Mouse (Mus musculus): ENCODE measurements around the gene Cds2. TPM values are rescaled to one million over a fixed set of nuclear protein-coding genes. Genes with fewer than 3 reads are reported as not detected.
A peak's percentile ranks its signal among the peaks of the same experiment; 100 is the strongest.

Cds2 gene
- total RNA-seq, 1 experiment = 73.9 TPM

- no peak overlapping the region for H3K27ac ChIP-seq (ENCODE audit: insufficient read depth, low read depth, low read length, poor library complexity, severe bottlenecking)
- in situ Hi-C loops (cut with MboI; ENCODE audit: low sequenced_read_pairs in 2 of 2, unreplicated experiment in 2 of 2) = no loop called here
- no peak overlapping the region for H3K4me3 ChIP-seq (ENCODE audit: insufficient read depth in 1 of 2, low read depth in 1 of 2, low read length in 2 of 2, poor library complexity in 1 of 2, severe bottlenecking in 1 of 2)
- peaks cover 6 to 20% of the 10 kb centered on the region in 2 experiments for H3K4me1 ChIP-seq (ENCODE audit: control insufficient read depth in 2 of 2, insufficient read depth in 2 of 2, low read length in 2 of 2, poor library complexity in 1 of 2)
- TF ChIP-seq MAFK (IDR thresholded peaks at IDR 0.05; ENCODE audit: insufficient read depth, low read depth, low read length) = no peak
- no peak for TF ChIP-seq CHD2 (IDR thresholded peaks at IDR 0.05; ENCODE audit: low read depth, low read length)
- TF ChIP-seq HCFC1 (IDR thresholded peaks at IDR 0.05; ENCODE audit: borderline replicate concordance, insufficient read depth, low read length) = no peak
- TF ChIP-seq ZC3H11A (IDR thresholded peaks at IDR 0.05; ENCODE audit: borderline replicate concordance, low read depth, low read length) = no peak
- no peak for TF ChIP-seq ZNF384 (IDR thresholded peaks at IDR 0.05; ENCODE audit: low read depth, low read length)
- H3K9me3 ChIP-seq (ENCODE audit: control insufficient read depth, insufficient read depth, low read depth, low read length) = no peaks in the 10 kb centered on the region
- H3K36me3 ChIP-seq (ENCODE audit: control insufficient read depth, insufficient read depth, low read length, poor library complexity, severe bottlenecking) = peaks cover 2% of the 10 kb centered on the region; the same call in 1 of the 2 replicates
- DNase-seq (ENCODE audit: low read depth, low spot score) = no peak
- H3K9ac ChIP-seq (ENCODE audit: insufficient read depth, low read depth, low read length, poor library complexity, severe bottlenecking) = no peak overlapping the region
Observed at GRCm38 (mm10) chr2:132279978-132280377, 17.0 kb downstream of the Cds2 start.

GRCm38 (mm10) chr2:132280518-132281120 lies 17.7 kb downstream of the Cds2 start:
- Histone ChIP-seq H3K9me3 (ENCODE audit: control insufficient read depth, insufficient read depth, low read depth, low read length) (no peaks in the 10 kb centered on the region), H3K9ac (ENCODE audit: insufficient read depth, low read depth, low read length, poor library complexity, severe bottlenecking) (no peak overlapping the region), H3K4me3 (ENCODE audit: insufficient read depth in 1 of 2, low read depth in 1 of 2, low read length in 2 of 2, poor library complexity in 1 of 2, severe bottlenecking in 1 of 2) (no peak overlapping the region), H3K36me3 (ENCODE audit: control insufficient read depth, insufficient read depth, low read length, poor library complexity, severe bottlenecking) (peaks cover 2% of the 10 kb centered on the region; the same call in 1 of the 2 replicates), H3K4me1 (ENCODE audit: control insufficient read depth in 2 of 2, insufficient read depth in 2 of 2, low read length in 2 of 2, poor library complexity in 1 of 2) (peaks cover 8 to 23% of the 10 kb centered on the region in 2 experiments), H3K27ac (ENCODE audit: insufficient read depth, low read depth, low read length, poor library complexity, severe bottlenecking) (no peak overlapping the region)
- in situ Hi-C loops (cut with MboI; ENCODE audit: low sequenced_read_pairs in 2 of 2, unreplicated experiment in 2 of 2) = no loop called here
- no peak for TF ChIP-seq CHD2 (IDR thresholded peaks at IDR 0.05; ENCODE audit: low read depth, low read length)
- no peak for TF ChIP-seq ZNF384 (IDR thresholded peaks at IDR 0.05; ENCODE audit: low read depth, low read length)
- TF ChIP-seq ZC3H11A (IDR thresholded peaks at IDR 0.05; ENCODE audit: borderline replicate concordance, low read depth, low read length) = no peak
- no peak for TF ChIP-seq MAFK (IDR thresholded peaks at IDR 0.05; ENCODE audit: insufficient read depth, low read depth, low read length)
- no peak for TF ChIP-seq HCFC1 (IDR thresholded peaks at IDR 0.05; ENCODE audit: borderline replicate concordance, insufficient read depth, low read length)
- DNase-seq (ENCODE audit: low read depth, low spot score) = no peak

GRCm38 (mm10) chr2:132281560-132282452 lies 18.9 kb downstream of the Cds2 start:
- no peaks in the 10 kb centered on the region for H3K9me3 ChIP-seq (ENCODE audit: control insufficient read depth, insufficient read depth, low read depth, low read length)
- peaks cover 9 to 23% of the 10 kb centered on the region in 2 experiments for H3K4me1 ChIP-seq (ENCODE audit: control insufficient read depth in 2 of 2, insufficient read depth in 2 of 2, low read length in 2 of 2, poor library complexity in 1 of 2)
- no peak overlapping the region; the same call in 1 of the 2 replicates for H3K9ac ChIP-seq (ENCODE audit: insufficient read depth, low read depth, low read length, poor library complexity, severe bottlenecking)
- no peak for TF ChIP-seq CHD2 (IDR thresholded peaks at IDR 0.05; ENCODE audit: low read depth, low read length)
- TF ChIP-seq ZNF384 (IDR thresholded peaks at IDR 0.05; ENCODE audit: low read depth, low read length) = no peak
- TF ChIP-seq MAFK (IDR thresholded peaks at IDR 0.05; ENCODE audit: insufficient read depth, low read depth, low read length) = no peak
- no peak for TF ChIP-seq ZC3H11A (IDR thresholded peaks at IDR 0.05; ENCODE audit: borderline replicate concordance, low read depth, low read length)
- TF ChIP-seq HCFC1 (IDR thresholded peaks at IDR 0.05; ENCODE audit: borderline replicate concordance, insufficient read depth, low read length) = no peak
- no peak overlapping the region for H3K4me3 ChIP-seq (ENCODE audit: insufficient read depth in 1 of 2, low read depth in 1 of 2, low read length in 2 of 2, poor library complexity in 1 of 2, severe bottlenecking in 1 of 2)
- in situ Hi-C loops (cut with MboI; ENCODE audit: low sequenced_read_pairs in 2 of 2, unreplicated experiment in 2 of 2) = no loop called here
- peaks cover 2% of the 10 kb centered on the region; the same call in 1 of the 2 replicates for H3K36me3 ChIP-seq (ENCODE audit: control insufficient read depth, insufficient read depth, low read length, poor library complexity, severe bottlenecking)
- peak overlapping the region; percentile 59 for H3K27ac ChIP-seq (ENCODE audit: insufficient read depth, low read depth, low read length, poor library complexity, severe bottlenecking)
- DNase-seq (ENCODE audit: low read depth, low spot score) = no peak

- H3K9me3 ChIP-seq (ENCODE audit: control insufficient read depth, insufficient read depth, low read depth, low read length) = no peaks in the 10 kb centered on the region
- peaks cover 2% of the 10 kb centered on the region; the same call in 1 of the 2 replicates for H3K36me3 ChIP-seq (ENCODE audit: control insufficient read depth, insufficient read depth, low read length, poor library complexity, severe bottlenecking)
- H3K4me3 ChIP-seq (ENCODE audit: insufficient read depth in 1 of 2, low read depth in 1 of 2, low read length in 2 of 2, poor library complexity in 1 of 2, severe bottlenecking in 1 of 2) = peak overlapping the region in 1 of 2 experiments; percentile 29; a peak in 1 of 4 replicates
- peaks cover 9 to 23% of the 10 kb centered on the region in 2 experiments for H3K4me1 ChIP-seq (ENCODE audit: control insufficient read depth in 2 of 2, insufficient read depth in 2 of 2, low read length in 2 of 2, poor library complexity in 1 of 2)
- H3K9ac ChIP-seq (ENCODE audit: insufficient read depth, low read depth, low read length, poor library complexity, severe bottlenecking) = peak overlapping the region; percentile 39; the same call in 1 of the 2 replicates
- in situ Hi-C loops (cut with MboI; ENCODE audit: low sequenced_read_pairs in 2 of 2, unreplicated experiment in 2 of 2) = no loop called here
- H3K27ac ChIP-seq (ENCODE audit: insufficient read depth, low read depth, low read length, poor library complexity, severe bottlenecking) = peak overlapping the region; percentile 64
- DNase-seq (ENCODE audit: low read depth, low spot score) = no peak
- TF ChIP-seq ZNF384 (IDR thresholded peaks at IDR 0.05; ENCODE audit: low read depth, low read length) (no peak), ZC3H11A (IDR thresholded peaks at IDR 0.05; ENCODE audit: borderline replicate concordance, low read depth, low read length) (no peak), MAFK (IDR thresholded peaks at IDR 0.05; ENCODE audit: insufficient read depth, low read depth, low read length) (no peak), CHD2 (IDR thresholded peaks at IDR 0.05; ENCODE audit: low read depth, low read length) (no peak), HCFC1 (IDR thresholded peaks at IDR 0.05; ENCODE audit: borderline replicate concordance, insufficient read depth, low read length) (no peak)
Observed at GRCm38 (mm10) chr2:132282453-132283174, 19.7 kb downstream of the Cds2 start.

All from ES-E14 (cell line).